ENCODE assay signal across 9 mouse cellular contexts in the genomic region with DNA sequence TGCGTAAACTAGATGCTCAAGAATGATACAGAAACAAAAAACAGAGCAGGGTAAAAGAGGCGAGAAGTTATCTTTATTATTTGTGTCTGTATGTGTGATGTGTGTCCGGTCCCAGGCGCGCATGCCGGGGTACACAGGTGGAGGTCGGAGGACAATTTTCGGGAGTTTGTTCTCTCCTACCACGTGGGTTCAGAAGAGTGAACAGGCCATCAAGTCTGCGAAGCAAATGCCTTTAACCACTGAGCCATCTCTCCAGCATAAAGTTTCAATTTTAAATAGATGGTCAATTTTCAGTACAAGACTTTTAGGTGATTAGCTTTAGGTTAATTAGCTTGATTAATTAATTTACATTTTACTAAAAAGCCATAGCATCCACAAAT. TPM values are rescaled to one million over a fixed set of nuclear protein-coding genes. Genes with fewer than 3 reads are reported as not detected.
DNase-seq lines count a peak whose midpoint lies in the region; ATAC-seq and TF ChIP-seq lines count a peak whose summit lies in the region.
"Had no signal": no experiment of that assay in that cellular context is flagged by ENCODE, and none has a peak within 500 bp of the region (broad histone marks: within the 10 kb centered on the region; RNA-seq: fewer than 3 reads in every experiment).

No protein-coding gene starts in this region.

- no peak overlapping the region for H3K27ac ChIP-seq in heart, embryonic 14.5 days (replicated peaks in 1 of 2; ENCODE audit: control insufficient read depth in 1 of 2, insufficient read depth in 1 of 2, low read depth in 2 of 2, low read length in 2 of 2)
- H3K27ac ChIP-seq in bone marrow, adult 2 months (ENCODE audit: control insufficient read depth, insufficient read depth, low read depth, low read length, poor library complexity) = no peak overlapping the region
- no peak overlapping the region for H3K27ac ChIP-seq in hindbrain, embryonic 15.5 days (replicated peaks)
- H3K27ac ChIP-seq in midbrain, embryonic 14.5 days (replicated peaks; ENCODE audit: low read depth, low read length) = no peak overlapping the region

- H3K4me3 ChIP-seq in heart, embryonic 14.5 days (ENCODE audit: control insufficient read depth in 1 of 2, insufficient read depth in 1 of 2, low read depth in 1 of 2, low read length in 2 of 2) = peak overlapping the region in 1 of 2 experiments; percentile 97; a peak in 2 of 4 replicates
- peak overlapping the region; percentile 96 for H3K4me3 ChIP-seq in bone marrow, adult 2 months (replicated peaks; ENCODE audit: control insufficient read depth, low read depth, low read length)
- H3K4me3 ChIP-seq in hindbrain, embryonic 15.5 days = peak overlapping the region; percentile 72
- H3K4me3 ChIP-seq in midbrain, embryonic 14.5 days (replicated peaks; ENCODE audit: low read depth, low read length) = peak overlapping the region; percentile 85

- H3K4me2 ChIP-seq in heart, embryonic 14.5 days (ENCODE audit: low read length) = peak overlapping the region; percentile 83
- H3K4me2 ChIP-seq in hindbrain, embryonic 15.5 days = peak overlapping the region; percentile 81
- peak overlapping the region; percentile 87 for H3K4me2 ChIP-seq in midbrain, embryonic 14.5 days (ENCODE audit: low read length)

- no peak for TF ChIP-seq POLR2A in bone marrow, adult 2 months (IDR thresholded peaks at IDR 0.05; ENCODE audit: borderline replicate concordance, control insufficient read depth, low read depth, low read length)

- peak overlapping the region; percentile 93 for H3K9ac ChIP-seq in heart, embryonic 14.5 days (ENCODE audit: low read length)
- H3K9ac ChIP-seq in hindbrain, embryonic 15.5 days = peak overlapping the region; percentile 83
- H3K9ac ChIP-seq in midbrain, embryonic 14.5 days (replicated peaks; ENCODE audit: low read length) = peak overlapping the region; percentile 78

- no peak for DNase-seq in heart, postnatal 4 days
- DNase-seq in midbrain, embryonic 14.5 days = no peak
- DNase-seq in ovary, adult 18-20 months (ENCODE audit: low spot score) = no peak
- DNase-seq in gastrocnemius, postnatal 4 days (ENCODE audit: low spot score in 2 of 2) = no peak

- H3K27me3 ChIP-seq in heart, embryonic 14.5 days (ENCODE audit: control insufficient read depth, insufficient read depth, low read length) = no peaks in the 10 kb centered on the region
- H3K27me3 ChIP-seq in hindbrain, embryonic 15.5 days = 0 out of 2 replicates have a peak, but pooled peaks cover 3% of the 10 kb centered on the region
- no peaks in the 10 kb centered on the region for H3K27me3 ChIP-seq in midbrain, embryonic 14.5 days (ENCODE audit: control insufficient read depth, insufficient read depth, low read length)

- peaks cover 4 to 9% of the 10 kb centered on the region in 2 experiments; a peak in 3 of 4 replicates for H3K4me1 ChIP-seq in heart, embryonic 14.5 days (ENCODE audit: control insufficient read depth in 2 of 2, insufficient read depth in 2 of 2, low read length in 2 of 2)
- H3K4me1 ChIP-seq in bone marrow, adult 2 months (ENCODE audit: control insufficient read depth, insufficient read depth, low read length) = peaks cover 1% of the 10 kb centered on the region; the same call in 1 of the 2 replicates
- H3K4me1 ChIP-seq in hindbrain, embryonic 15.5 days (replicated peaks) = peaks cover 22% of the 10 kb centered on the region
- H3K4me1 ChIP-seq in midbrain, embryonic 14.5 days (ENCODE audit: control insufficient read depth, insufficient read depth, low read length) = peaks cover 10% of the 10 kb centered on the region

- WGBS in heart, embryonic 14.5 days = 63% methylated on average over 10 of the region's 10 CpGs
- 62% methylated on average over 10 of the region's 10 CpGs for WGBS in bone marrow, adult 2 months
- WGBS in hindbrain, embryonic 15.5 days = 65% methylated on average over 10 of the region's 10 CpGs
- 67% methylated on average over 10 of the region's 10 CpGs for WGBS in midbrain, embryonic 14.5 days

- no peak for ATAC-seq in heart, embryonic 14.5 days (ENCODE audit: insufficient number of reproducible peaks, insufficient read depth, low FRiP score, low read depth)
- no peak for ATAC-seq in hindbrain, embryonic 15.5 days (ENCODE audit: low FRiP score, low read depth)
- no peak for ATAC-seq in midbrain, embryonic 14.5 days (ENCODE audit: low FRiP score, low TSS enrichment)
- no peak for ATAC-seq in erythroid progenitor cell, adult 5-6 weeks (replicated peaks; ENCODE audit: low FRiP score, poor library complexity, severe bottlenecking)

- no peaks in the 10 kb centered on the region for H3K9me3 ChIP-seq in heart, embryonic 14.5 days (ENCODE audit: control insufficient read depth, low read length)
- H3K9me3 ChIP-seq in hindbrain, embryonic 15.5 days = no peaks in the 10 kb centered on the region
- H3K9me3 ChIP-seq in midbrain, embryonic 14.5 days (ENCODE audit: control insufficient read depth, low read length) = no peaks in the 10 kb centered on the region

- H3K36me3 ChIP-seq in heart, embryonic 14.5 days (ENCODE audit: control insufficient read depth, insufficient read depth, low read length) = no peaks in the 10 kb centered on the region; the same call in 1 of the 2 replicates
- H3K36me3 ChIP-seq in hindbrain, embryonic 15.5 days = 0 out of 2 replicates have a peak, but pooled peaks cover 3% of the 10 kb centered on the region
- peaks cover 11% of the 10 kb centered on the region; the same call in 1 of the 2 replicates for H3K36me3 ChIP-seq in midbrain, embryonic 14.5 days (ENCODE audit: control insufficient read depth, insufficient read depth, low read length)

- no peak for TF ChIP-seq CTCF in bone marrow, adult 2 months (IDR thresholded peaks at IDR 0.05; ENCODE audit: control insufficient read depth, insufficient read depth, low read length)

RNA-seq across cellular contexts. Expression of a gene that starts 0.8 kb away (rescaled TPM):
- polyA plus RNA-seq in heart, embryonic 14.5 days (2014; fragmentation: Nextera tagmentation; extraction: Ambion mirVana) = 7.2 and 8.2 TPM in 2 replicates
- total RNA-seq in heart, postnatal 4 days (2021) = 1 to 10 TPM; 4.8 to 5.2 TPM
- 6.3 and 11.0 TPM in 2 replicates for polyA plus RNA-seq in bone marrow, adult 2 months (2011; ENCODE audit: insufficient read depth, insufficient read length, low replicate concordance, missing spikeins)
- 23.3 and 24.1 TPM in 2 replicates for polyA plus RNA-seq in hindbrain, embryonic 15.5 days (2015; fragmentation: Nextera tagmentation; extraction: Ambion mirVana)
- polyA plus RNA-seq in midbrain, embryonic 14.5 days (2014; fragmentation: Nextera tagmentation; extraction: Ambion mirVana) = 18.2 and 19.4 TPM in 2 replicates
- total RNA-seq in erythroid progenitor cell, adult 5-6 weeks (2015; ENCODE audit: low replicate concordance) = 19.8 and 34.0 TPM in 2 replicates
- 18.0 and 24.9 TPM in 2 replicates for total RNA-seq in erythroid progenitor cell, adult 5-6 weeks (2017; ENCODE audit: low replicate concordance)
- 1 to 10 TPM; 6.3 to 7.1 TPM for total RNA-seq in gastrocnemius, postnatal 4 days (2021)

RNA-seq across cellular contexts. Expression of a gene that starts 1.6 kb away (rescaled TPM):
- polyA plus RNA-seq in heart, embryonic 14.5 days (2014; fragmentation: Nextera tagmentation; extraction: Ambion mirVana) = 1.5 and 2.0 TPM in 2 replicates
- total RNA-seq in heart, postnatal 4 days (2021) = 1 to 10 TPM in 1 of 2 experiments, under 1 TPM in 1; 0.38 to 2.2 TPM
- 2.1 TPM in 1 of 2 replicates, not detected in the other for polyA plus RNA-seq in bone marrow, adult 2 months (2011; ENCODE audit: insufficient read depth, insufficient read length, low replicate concordance, missing spikeins)
- 1.6 and 2.3 TPM in 2 replicates for polyA plus RNA-seq in hindbrain, embryonic 15.5 days (2015; fragmentation: Nextera tagmentation; extraction: Ambion mirVana)
- 2.1 and 3.1 TPM in 2 replicates for polyA plus RNA-seq in midbrain, embryonic 14.5 days (2014; fragmentation: Nextera tagmentation; extraction: Ambion mirVana)
- total RNA-seq in erythroid progenitor cell, adult 5-6 weeks (2015; ENCODE audit: low replicate concordance) = not detected in 2 replicates
- total RNA-seq in erythroid progenitor cell, adult 5-6 weeks (2017; ENCODE audit: low replicate concordance) = 0.26 and 0.53 TPM in 2 replicates
- 1,000 to 10,000 TPM; 1,624 to 1,725 TPM for total RNA-seq in gastrocnemius, postnatal 4 days (2021)
- total RNA-seq: neutrophil, adult 5-6 weeks had no signal

RNA-seq across cellular contexts. Expression of a gene that starts 24.4 kb away (rescaled TPM):
- polyA plus RNA-seq in heart, embryonic 14.5 days (2014; fragmentation: Nextera tagmentation; extraction: Ambion mirVana) = 36.9 and 39.2 TPM in 2 replicates
- 10 to 100 TPM; 24.9 to 25.9 TPM for total RNA-seq in heart, postnatal 4 days (2021)
- polyA plus RNA-seq in bone marrow, adult 2 months (2011; ENCODE audit: insufficient read depth, insufficient read length, low replicate concordance, missing spikeins) = 19.4 and 22.2 TPM in 2 replicates
- 76.5 and 78.7 TPM in 2 replicates for polyA plus RNA-seq in hindbrain, embryonic 15.5 days (2015; fragmentation: Nextera tagmentation; extraction: Ambion mirVana)
- polyA plus RNA-seq in midbrain, embryonic 14.5 days (2014; fragmentation: Nextera tagmentation; extraction: Ambion mirVana) = 57.3 and 63.7 TPM in 2 replicates
- 22.0 and 71.3 TPM in 2 replicates for total RNA-seq in erythroid progenitor cell, adult 5-6 weeks (2015; ENCODE audit: low replicate concordance)
- total RNA-seq in erythroid progenitor cell, adult 5-6 weeks (2017; ENCODE audit: low replicate concordance) = 41.3 and 45.0 TPM in 2 replicates
- total RNA-seq in gastrocnemius, postnatal 4 days (2021) = 10 to 100 TPM; 38.9 to 40.9 TPM

RNA-seq across cellular contexts. Expression of a gene that starts 27.1 kb away (rescaled TPM):
- polyA plus RNA-seq in heart, embryonic 14.5 days (2014; fragmentation: Nextera tagmentation; extraction: Ambion mirVana) = 1.5 and 2.4 TPM in 2 replicates
- 1 to 10 TPM; 4.3 to 4.6 TPM for total RNA-seq in heart, postnatal 4 days (2021)
- 2.4 TPM in 2 replicates for polyA plus RNA-seq in bone marrow, adult 2 months (2011; ENCODE audit: insufficient read depth, insufficient read length, low replicate concordance, missing spikeins)
- polyA plus RNA-seq in hindbrain, embryonic 15.5 days (2015; fragmentation: Nextera tagmentation; extraction: Ambion mirVana) = 8.5 and 10.3 TPM in 2 replicates
- polyA plus RNA-seq in midbrain, embryonic 14.5 days (2014; fragmentation: Nextera tagmentation; extraction: Ambion mirVana) = 8.9 and 17.9 TPM in 2 replicates
- 0.42 and 4.0 TPM in 2 replicates for total RNA-seq in erythroid progenitor cell, adult 5-6 weeks (2015; ENCODE audit: low replicate concordance)
- 4.5 and 7.7 TPM in 2 replicates for total RNA-seq in erythroid progenitor cell, adult 5-6 weeks (2017; ENCODE audit: low replicate concordance)
- total RNA-seq in gastrocnemius, postnatal 4 days (2021) = 1 to 10 TPM; 3.3 to 4.2 TPM

RNA-seq across cellular contexts. Expression of a gene that starts 40.1 kb away (rescaled TPM):
- polyA plus RNA-seq in heart, embryonic 14.5 days (2014; fragmentation: Nextera tagmentation; extraction: Ambion mirVana) = not detected in 2 replicates
- total RNA-seq in heart, postnatal 4 days (2021) = under 1 TPM in 1 of 2 experiments, not detected in 1; 0.11 TPM
- polyA plus RNA-seq in bone marrow, adult 2 months (2011; ENCODE audit: insufficient read depth, insufficient read length, low replicate concordance, missing spikeins) = not detected in 2 replicates
- 0.55 and 0.73 TPM in 2 replicates for polyA plus RNA-seq in hindbrain, embryonic 15.5 days (2015; fragmentation: Nextera tagmentation; extraction: Ambion mirVana)
- 0.49 and 0.63 TPM in 2 replicates for polyA plus RNA-seq in midbrain, embryonic 14.5 days (2014; fragmentation: Nextera tagmentation; extraction: Ambion mirVana)
- not detected in 2 replicates for total RNA-seq in erythroid progenitor cell, adult 5-6 weeks (2015; ENCODE audit: low replicate concordance)
- not detected in 2 replicates for total RNA-seq in erythroid progenitor cell, adult 5-6 weeks (2017; ENCODE audit: low replicate concordance)
- total RNA-seq in gastrocnemius, postnatal 4 days (2021) = under 1 TPM in 1 of 2 experiments, not detected in 1; 0.07 TPM
- total RNA-seq: neutrophil, adult 5-6 weeks had no signal
